Mouse (Mus musculus) hindbrain, embryonic 13.5 days (tissue): ENCODE data around the gene Fam187a. TPM values are rescaled to one million over a fixed set of nuclear protein-coding genes. Genes with fewer than 3 reads are reported as not detected.
A peak's percentile ranks its signal among the peaks of the same experiment; 100 is the strongest.

Experiments used
- ATAC-seq: fragments of 200-750 bp; cut with Nextera tagmentation; 2 replicates; pipeline ENCODE4 v1.8.0; 2017; ENCODE audit warnings: moderate TSS enrichment; ENCODE audit not compliant: low FRiP score
- H3K27ac ChIP-seq: fragments of 300-500 bp; sonication (generic); 2 replicates; pipeline ENCODE4 v1.5.1; 2015; ENCODE audit warnings: inconsistent platforms, mild to moderate bottlenecking, moderate library complexity
- H3K27me3 ChIP-seq: fragments of 300-500 bp; sonication (generic); 2 replicates; pipeline ENCODE4 v1.6.1; 2015; ENCODE audit warnings: mild to moderate bottlenecking, inconsistent platforms
- H3K36me3 ChIP-seq: fragments of 300-500 bp; sonication (generic); 2 replicates; pipeline ENCODE4 v1.6.1; 2015; ENCODE audit warnings: mild to moderate bottlenecking, inconsistent platforms
- H3K4me1 ChIP-seq: fragments of 300-500 bp; sonication (generic); replicated peaks from 2 replicates; pipeline ENCODE4 v1.6.1; 2015; ENCODE audit warnings: inconsistent platforms
- H3K4me2 ChIP-seq: fragments of 300-500 bp; sonication (generic); 2 replicates; pipeline ENCODE4 v1.6.1; 2015; ENCODE audit warnings: inconsistent platforms, mild to moderate bottlenecking, moderate library complexity
- H3K4me3 ChIP-seq: fragments of 300-500 bp; sonication (generic); 2 replicates; pipeline ENCODE4 v1.5.1; 2015; ENCODE audit warnings: mild to moderate bottlenecking, inconsistent platforms
- H3K9ac ChIP-seq: fragments of 300-500 bp; sonication (generic); 2 replicates; pipeline ENCODE4 v1.6.1; 2015; ENCODE audit warnings: mild to moderate bottlenecking, inconsistent platforms
- H3K9me3 ChIP-seq: fragments of 300-500 bp; sonication (generic); 2 replicates; pipeline ENCODE4 v1.6.1; 2016; ENCODE audit warnings: inconsistent platforms
- WGBS: fragments of 180-500 bp; shearing (Covaris S2); methylation state at CpG from one replicate; pipeline ENCODE4 v1.1.7; 2015; 5-methylcytosine and 5-hydroxymethylcytosine counted together
- polyA plus RNA-seq: library from polyadenylated mRNA; unstranded; fragments of >200 nt; fragmentation: Nextera tagmentation; extraction: Ambion mirVana; gene quantifications from 2 replicates; pipeline ENCODE4 v1.2.1, GENCODE M21; 2015

Gene Fam187a
- polyA plus RNA-seq, result not detected in 2 replicates

DNA sequence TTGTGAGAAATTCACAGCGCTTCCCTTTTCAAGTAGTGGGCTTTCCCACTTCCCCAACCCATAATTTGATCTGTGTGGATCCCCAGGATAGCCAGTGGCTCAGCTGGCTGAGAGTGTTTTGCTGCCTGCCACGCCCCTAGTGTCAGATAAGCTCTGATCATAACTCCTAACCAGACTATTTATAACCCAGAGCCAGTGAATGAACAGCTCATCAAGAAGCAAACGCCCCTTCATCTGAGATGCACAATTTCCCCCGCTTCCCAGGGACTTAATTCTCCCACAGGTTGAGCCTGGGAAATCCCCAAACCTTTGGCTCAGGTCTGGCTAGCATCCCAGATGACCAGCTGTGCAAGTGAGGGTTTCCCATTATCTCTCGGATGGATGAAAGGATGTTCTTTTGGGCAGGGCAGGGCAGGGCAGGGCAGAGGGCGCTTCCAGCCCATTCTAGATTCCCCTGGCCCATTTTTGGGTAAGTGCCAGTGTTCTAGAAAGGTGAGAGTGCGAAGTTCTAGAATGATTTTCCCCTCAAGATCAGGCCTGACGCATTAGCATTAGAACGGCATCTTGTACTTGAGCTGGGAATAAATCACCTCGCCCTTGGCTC, at the start of gene Fam187a:
TSS of gene Fam187a (plus strand) at position 554 of the 604 bp plus-strand sequence.
- no peak within 1 kb of the TSS for H3K9ac ChIP-seq
- ATAC-seq, result no peak
- peaks cover 47% of the 10 kb centered on the region for H3K27me3 ChIP-seq
- H3K4me1 ChIP-seq, result peaks cover 17% of the 10 kb centered on the region
- H3K9me3 ChIP-seq, result no peaks in the 10 kb centered on the region
- H3K4me3 ChIP-seq, result no peak within 1 kb of the TSS
- H3K27ac ChIP-seq, result no peak within 1 kb of the TSS
- no peak within 1 kb of the TSS for H3K4me2 ChIP-seq
- no peaks in the 10 kb centered on the region for H3K36me3 ChIP-seq
- WGBS, result 61% methylated on average over 10 of the region's 10 CpGs

DNA sequence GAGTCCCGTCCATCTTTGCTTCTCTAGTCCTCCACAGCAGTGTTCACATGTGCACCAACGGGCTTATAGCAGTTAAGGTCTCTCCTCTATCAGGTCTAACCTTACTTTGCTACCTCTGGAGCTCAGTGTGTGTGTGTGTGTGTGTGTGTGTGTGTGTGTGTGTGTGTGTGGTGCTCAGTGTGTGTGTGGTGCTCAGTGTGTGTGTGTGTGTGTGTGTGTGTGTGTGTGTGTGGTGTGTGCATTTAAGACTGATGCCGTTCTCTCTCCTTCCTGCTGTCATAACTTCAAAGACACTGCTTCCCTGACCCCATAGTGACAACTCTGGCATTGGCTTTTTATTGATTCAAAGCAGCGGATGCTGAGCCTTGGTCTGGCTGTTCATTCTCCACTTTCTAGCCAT, 49.4 kb upstream of the Fam187a start, which contains the start of gene Higd1b:
TSS of gene Higd1b (plus strand) at position 301 of the 400 bp plus-strand sequence.
- H3K4me2 ChIP-seq, result no peak within 1 kb of the TSS
- no peaks in the 10 kb centered on the region for H3K9me3 ChIP-seq
- 0 out of 2 replicates have a peak, but pooled peaks cover 3% of the 10 kb centered on the region for H3K4me1 ChIP-seq
- H3K27ac ChIP-seq, result no peak within 1 kb of the TSS
- no peak for ATAC-seq
- no peak within 1 kb of the TSS for H3K4me3 ChIP-seq
- H3K9ac ChIP-seq, result no peak within 1 kb of the TSS; the same call in 1 of the 2 replicates
- H3K27me3 ChIP-seq, result no peaks in the 10 kb centered on the region
- WGBS, result 85% methylated on average over 4 of the region's 4 CpGs
- peaks cover 45% of the 10 kb centered on the region for H3K36me3 ChIP-seq

DNA sequence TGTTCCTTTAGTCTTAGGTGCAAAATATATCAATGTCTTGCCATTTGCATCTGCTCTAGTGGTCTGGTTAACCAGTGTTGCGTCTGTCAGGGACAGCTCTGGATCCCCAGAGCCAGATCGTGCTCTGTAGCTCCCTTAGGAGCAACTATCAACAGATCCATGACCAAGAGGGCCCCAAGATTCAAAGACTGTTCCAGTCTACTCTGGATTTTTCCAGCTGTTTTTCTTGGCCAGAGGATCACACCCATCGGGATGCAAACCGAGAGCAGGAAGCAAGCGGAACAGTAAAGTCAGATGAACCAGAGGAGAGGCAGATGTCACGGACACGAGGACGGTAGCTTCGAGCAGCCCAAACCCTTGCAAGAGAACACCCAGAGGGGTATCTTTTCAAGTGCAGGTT, 48.8 kb upstream of the Fam187a start:
- H3K9ac ChIP-seq, result no peak overlapping the region; the same call in 1 of the 2 replicates
- 0 out of 2 replicates have a peak, but pooled peaks cover 3% of the 10 kb centered on the region for H3K4me1 ChIP-seq
- peaks cover 50% of the 10 kb centered on the region for H3K36me3 ChIP-seq
- H3K27ac ChIP-seq, result no peak overlapping the region
- H3K4me3 ChIP-seq, result no peak overlapping the region
- H3K4me2 ChIP-seq, result no peak overlapping the region
- H3K27me3 ChIP-seq, result no peaks in the 10 kb centered on the region
- no peak for ATAC-seq
- WGBS, result 87% methylated on average over 9 of the region's 9 CpGs
- H3K9me3 ChIP-seq, result no peaks in the 10 kb centered on the region

DNA sequence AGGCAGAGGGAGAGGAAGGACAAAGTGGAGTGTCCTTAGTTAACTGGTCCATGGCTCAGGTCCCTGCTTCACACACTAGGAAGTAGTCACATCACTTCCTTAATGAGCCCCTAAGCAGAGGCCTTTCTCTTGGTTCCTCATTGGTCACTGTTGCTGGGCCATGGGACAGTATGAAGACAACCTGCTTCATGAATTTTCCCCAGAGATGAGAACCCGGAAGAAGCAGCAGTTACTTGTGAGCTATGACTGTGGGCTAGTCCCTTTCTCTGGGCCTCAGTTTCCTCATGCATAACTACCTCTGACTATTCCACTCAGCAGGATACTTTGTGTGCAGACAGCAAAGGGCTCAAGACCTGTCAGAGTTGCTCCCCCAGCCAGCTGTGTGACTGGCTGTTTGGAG, 47.6 kb upstream of the Fam187a start:
- peak overlapping the region; percentile 18; the same call in 1 of the 2 replicates for H3K27ac ChIP-seq
- H3K9ac ChIP-seq, result no peak overlapping the region
- no peak overlapping the region for H3K4me3 ChIP-seq
- H3K36me3 ChIP-seq, result peaks cover 62% of the 10 kb centered on the region
- H3K27me3 ChIP-seq, result no peaks in the 10 kb centered on the region
- WGBS, result 96% methylated on average over 1 of the region's 1 CpGs
- H3K4me1 ChIP-seq, result 0 out of 2 replicates have a peak, but pooled peaks cover 3% of the 10 kb centered on the region
- H3K4me2 ChIP-seq, result no peak overlapping the region
- H3K9me3 ChIP-seq, result no peaks in the 10 kb centered on the region
- ATAC-seq, result no peak

DNA sequence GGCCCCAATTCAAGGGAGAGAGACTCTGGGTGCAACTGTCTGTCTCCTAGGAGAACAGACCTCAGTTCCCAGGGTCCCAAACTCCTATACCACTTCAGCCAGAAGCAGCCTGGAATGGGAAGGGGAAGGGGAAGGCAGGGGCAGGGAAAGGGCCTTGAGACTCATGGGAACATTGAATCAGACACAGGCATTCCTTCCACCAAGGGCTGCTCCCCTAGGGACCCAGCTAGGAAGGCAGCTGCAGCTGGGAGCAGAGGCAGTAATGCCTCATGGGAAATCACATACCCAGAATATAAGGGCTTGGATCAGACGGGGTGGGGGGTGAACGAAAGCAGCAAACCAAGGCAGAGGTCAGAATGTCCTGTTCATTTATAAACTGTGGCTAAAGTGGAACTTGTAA, 46.8 kb upstream of the Fam187a start:
- no peaks in the 10 kb centered on the region for H3K9me3 ChIP-seq
- H3K36me3 ChIP-seq, result peaks cover 69% of the 10 kb centered on the region
- 84% methylated on average over 2 of the region's 2 CpGs for WGBS

DNA sequence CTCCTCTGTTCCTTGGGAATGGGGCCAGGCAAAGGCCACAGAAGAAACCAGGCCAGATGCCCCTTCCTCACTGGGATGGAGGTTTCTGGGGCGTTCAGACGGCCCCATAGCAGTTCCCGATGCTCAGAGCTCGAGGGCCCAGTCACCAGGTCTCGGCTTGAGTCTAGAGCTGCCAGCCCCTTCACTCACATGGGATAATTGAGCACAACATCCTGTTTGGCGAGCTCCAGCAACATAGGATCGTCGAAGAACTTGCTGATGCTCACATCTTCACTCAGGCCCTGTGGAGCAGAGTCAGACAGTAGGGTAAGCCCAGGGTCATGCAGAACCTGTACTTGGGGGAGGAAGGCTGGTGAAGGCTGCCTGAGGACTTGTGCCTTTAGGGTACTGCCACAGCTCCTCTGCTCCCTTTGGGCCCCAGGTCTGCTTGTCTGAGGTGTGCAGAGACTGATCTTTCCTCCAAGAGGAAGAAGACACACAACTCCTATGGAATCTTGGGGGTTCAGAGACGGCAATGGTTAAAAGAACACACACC, 46.3 kb upstream of the Fam187a start:
- ATAC-seq, result no peak
- 92% methylated on average over 9 of the region's 9 CpGs for WGBS
- H3K4me3 ChIP-seq, result no peak overlapping the region
- no peaks in the 10 kb centered on the region for H3K27me3 ChIP-seq
- H3K36me3 ChIP-seq, result peaks cover 75% of the 10 kb centered on the region
- H3K9ac ChIP-seq, result no peak overlapping the region
- no peak overlapping the region for H3K4me2 ChIP-seq
- 0 out of 2 replicates have a peak overlapping the region, but pooled peaks have one; percentile 19 for H3K27ac ChIP-seq
- 0 out of 2 replicates have a peak, but pooled peaks cover 3% of the 10 kb centered on the region for H3K4me1 ChIP-seq
- H3K9me3 ChIP-seq, result no peaks in the 10 kb centered on the region

More for the DNA sequence above, 46.8 kb upstream of the Fam187a start:
- H3K4me1 ChIP-seq, result 0 out of 2 replicates have a peak, but pooled peaks cover 3% of the 10 kb centered on the region
- no peak for ATAC-seq
- no peaks in the 10 kb centered on the region for H3K27me3 ChIP-seq
- H3K4me3 ChIP-seq, result no peak overlapping the region
- H3K27ac ChIP-seq, result no peak overlapping the region
- no peak overlapping the region for H3K9ac ChIP-seq
- no peak overlapping the region for H3K4me2 ChIP-seq

DNA sequence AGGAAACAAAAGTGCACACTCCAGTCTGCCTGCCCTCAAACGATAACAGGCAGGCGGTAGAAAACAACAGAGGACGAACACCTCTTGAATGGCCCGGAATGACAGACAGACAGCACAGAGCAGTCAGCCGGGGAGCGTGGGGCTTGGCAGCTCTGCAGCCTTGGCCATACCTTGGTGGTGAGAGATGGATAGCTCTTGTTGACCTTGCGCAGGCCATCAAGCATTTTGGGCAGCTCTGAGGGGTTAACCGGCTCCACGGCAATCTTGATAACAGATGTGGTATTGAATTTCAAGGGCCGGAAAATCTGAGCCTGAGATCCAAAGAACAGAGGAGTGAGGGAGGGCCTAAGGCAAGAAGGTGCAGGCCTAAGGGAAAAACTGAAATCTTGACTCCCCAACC, 39.0 kb upstream of the Fam187a start:
- no peaks in the 10 kb centered on the region for H3K9me3 ChIP-seq
- H3K4me3 ChIP-seq, result no peak overlapping the region
- H3K9ac ChIP-seq, result no peak overlapping the region
- no peak for ATAC-seq
- no peaks in the 10 kb centered on the region for H3K4me1 ChIP-seq
- H3K36me3 ChIP-seq, result peaks cover 100% of the 10 kb centered on the region
- 87% methylated on average over 10 of the region's 10 CpGs for WGBS
- H3K27ac ChIP-seq, result no peak overlapping the region
- H3K27me3 ChIP-seq, result no peaks in the 10 kb centered on the region
- H3K4me2 ChIP-seq, result no peak overlapping the region

DNA sequence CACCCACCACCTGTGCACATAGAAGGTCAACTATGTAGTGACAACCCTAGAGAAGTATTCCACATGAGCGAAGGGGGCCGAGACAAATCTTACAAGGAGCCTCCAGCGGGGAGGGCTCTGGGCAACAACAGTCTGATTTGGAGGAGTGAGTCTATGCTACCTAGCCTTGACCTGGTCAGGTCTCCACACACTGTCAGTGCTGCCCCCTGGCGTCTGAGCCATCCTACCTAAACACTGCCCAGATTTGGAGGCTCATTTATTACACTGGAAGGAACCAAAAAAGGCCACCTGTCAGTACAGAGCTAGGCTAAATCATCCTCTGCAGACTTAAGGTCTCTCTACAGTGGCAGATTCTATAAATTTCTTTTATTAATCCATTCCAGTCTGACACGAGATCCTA, 33.1 kb upstream of the Fam187a start:
- H3K36me3 ChIP-seq, result peaks cover 96% of the 10 kb centered on the region
- H3K4me2 ChIP-seq, result no peak overlapping the region
- no peak overlapping the region for H3K9ac ChIP-seq
- no peaks in the 10 kb centered on the region for H3K9me3 ChIP-seq
- WGBS, result 68% methylated on average over 5 of the region's 5 CpGs
- no peak overlapping the region for H3K27ac ChIP-seq
- ATAC-seq, result no peak
- H3K4me3 ChIP-seq, result no peak overlapping the region
- H3K27me3 ChIP-seq, result no peaks in the 10 kb centered on the region
- no peaks in the 10 kb centered on the region for H3K4me1 ChIP-seq

DNA sequence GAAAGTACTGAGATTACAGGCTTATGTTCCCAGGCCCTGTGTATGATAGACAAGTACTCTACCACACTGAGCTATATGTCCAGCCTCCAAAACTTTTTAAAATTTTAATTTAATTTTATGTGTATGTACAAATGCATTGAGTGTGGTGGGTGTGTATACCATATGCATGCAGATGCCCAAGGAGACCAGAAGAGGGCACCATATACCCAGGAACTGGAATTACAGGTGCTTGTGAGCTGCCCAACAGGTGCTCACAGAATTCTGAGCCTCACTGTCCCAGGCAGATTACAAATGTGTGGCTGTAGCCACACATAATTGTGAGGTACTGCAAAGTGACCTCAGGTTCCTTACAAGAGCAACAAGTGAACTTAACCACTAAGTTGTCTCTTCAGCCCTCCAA, 31.2 kb upstream of the Fam187a start:
- no peak for ATAC-seq
- Histone ChIP-seq H3K9me3 (no peaks in the 10 kb centered on the region), H3K27ac (no peak overlapping the region), H3K36me3 (peaks cover 95% of the 10 kb centered on the region), H3K4me1 (no peaks in the 10 kb centered on the region), H3K9ac (no peak overlapping the region), H3K4me3 (no peak overlapping the region), H3K4me2 (no peak overlapping the region), H3K27me3 (no peaks in the 10 kb centered on the region)

DNA sequence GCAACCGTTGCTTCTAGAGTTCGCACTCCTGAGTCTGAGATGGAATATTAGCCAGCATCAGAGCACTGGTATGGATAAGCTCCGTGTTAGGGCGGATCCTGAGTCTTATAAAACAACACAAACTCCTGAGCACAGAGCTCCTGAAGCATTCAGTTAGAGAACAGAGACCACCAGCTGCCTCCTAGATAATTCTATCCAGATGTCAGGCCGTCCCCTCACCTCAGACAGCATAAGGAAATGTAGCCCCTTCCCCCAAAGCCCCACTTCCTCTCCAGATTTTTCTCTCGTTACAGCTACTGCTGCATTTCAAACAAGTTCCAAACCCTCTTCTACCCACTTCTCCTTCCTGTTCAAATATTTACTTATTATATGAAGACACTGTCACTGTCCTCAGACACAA, 29.0 kb upstream of the Fam187a start:
- H3K4me2 ChIP-seq, result no peak overlapping the region
- H3K9ac ChIP-seq, result no peak overlapping the region
- H3K4me1 ChIP-seq, result no peaks in the 10 kb centered on the region
- no peaks in the 10 kb centered on the region for H3K9me3 ChIP-seq
- no peak overlapping the region for H3K4me3 ChIP-seq
- no peak for ATAC-seq
- H3K27me3 ChIP-seq, result no peaks in the 10 kb centered on the region
- H3K36me3 ChIP-seq, result peaks cover 95% of the 10 kb centered on the region
- H3K27ac ChIP-seq, result no peak overlapping the region
- 86% methylated on average over 6 of the region's 6 CpGs for WGBS

DNA sequence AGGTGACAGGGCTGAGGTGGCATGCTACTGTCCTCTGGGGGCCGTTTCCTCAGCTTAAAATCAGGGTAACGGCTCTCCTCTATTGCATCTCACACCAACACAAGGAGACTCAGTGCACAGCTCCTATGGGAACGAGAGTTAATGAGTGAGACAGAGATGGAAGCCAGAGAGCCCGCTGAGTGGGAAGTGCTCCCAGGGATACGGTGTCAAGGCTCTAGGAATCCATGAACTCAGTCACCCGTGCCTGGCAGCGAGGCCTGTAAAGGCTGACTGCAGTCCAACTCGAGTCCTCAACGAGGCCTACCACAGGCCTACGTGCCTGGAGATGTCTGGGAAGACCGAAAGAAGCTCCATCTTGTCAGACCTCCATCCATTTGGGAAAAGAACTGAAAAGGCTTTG, 26.0 kb upstream of the Fam187a start:
- ATAC-seq, result no peak
- Histone ChIP-seq H3K4me2 (no peak overlapping the region), H3K27me3 (no peaks in the 10 kb centered on the region), H3K9me3 (no peaks in the 10 kb centered on the region), H3K36me3 (peaks cover 97% of the 10 kb centered on the region), H3K4me1 (no peaks in the 10 kb centered on the region), H3K27ac (no peak overlapping the region), H3K9ac (no peak overlapping the region), H3K4me3 (no peak overlapping the region)
- 82% methylated on average over 11 of the region's 11 CpGs for WGBS

DNA sequence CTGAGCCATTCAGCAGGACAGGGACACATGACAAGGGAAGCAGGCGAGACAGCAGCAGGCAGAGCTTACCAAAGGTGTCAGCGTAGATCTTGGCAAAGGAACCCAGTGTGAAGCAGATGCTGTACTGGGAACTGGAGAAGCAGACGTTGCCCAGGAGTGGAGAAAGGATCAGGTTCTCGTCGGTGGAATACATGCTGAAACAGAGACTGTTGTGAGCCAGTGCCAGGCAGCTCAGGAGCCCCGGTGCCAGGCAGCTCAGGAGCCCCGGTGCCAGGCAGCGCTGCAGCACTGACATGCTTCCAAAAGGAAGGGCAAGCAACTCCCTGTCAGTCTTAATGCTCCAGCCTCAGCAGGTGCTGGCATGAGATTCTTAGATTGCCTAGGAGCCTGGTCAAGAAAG, 25.0 kb upstream of the Fam187a start:
- Histone ChIP-seq H3K9ac (no peak overlapping the region), H3K4me1 (no peaks in the 10 kb centered on the region), H3K4me2 (no peak overlapping the region), H3K4me3 (no peak overlapping the region), H3K36me3 (peaks cover 91% of the 10 kb centered on the region), H3K27ac (no peak overlapping the region), H3K27me3 (no peaks in the 10 kb centered on the region), H3K9me3 (no peaks in the 10 kb centered on the region)
- 95% methylated on average over 8 of the region's 8 CpGs for WGBS
- no peak for ATAC-seq

DNA sequence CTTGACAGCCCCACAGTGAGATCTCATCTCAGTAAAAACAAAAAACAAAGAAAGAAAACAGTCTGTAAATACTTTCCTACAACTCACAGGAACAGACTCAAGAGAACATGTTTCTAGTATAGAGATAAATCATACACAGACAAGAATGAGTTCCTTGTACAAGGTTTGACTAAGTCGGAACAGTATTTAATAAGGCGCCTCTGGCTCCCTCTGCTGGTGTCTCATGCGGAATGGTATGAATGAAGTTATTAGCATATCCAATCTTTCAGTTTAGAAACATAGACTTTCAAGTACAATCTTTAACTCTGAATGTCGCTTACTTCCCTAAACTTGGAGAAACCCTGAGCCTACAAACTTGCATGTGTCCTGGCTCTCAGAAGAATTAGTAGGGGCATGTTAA, 20.7 kb upstream of the Fam187a start:
- Histone ChIP-seq H3K9me3 (no peaks in the 10 kb centered on the region), H3K27ac (no peak overlapping the region), H3K36me3 (peaks cover 86% of the 10 kb centered on the region), H3K4me1 (no peaks in the 10 kb centered on the region), H3K9ac (no peak overlapping the region), H3K4me3 (no peak overlapping the region), H3K4me2 (no peak overlapping the region), H3K27me3 (no peaks in the 10 kb centered on the region)
- 39% methylated on average over 4 of the region's 4 CpGs for WGBS
- ATAC-seq, result no peak
